Mouse (Mus musculus) midbrain, embryonic 15.5 days (tissue): ENCODE data around the gene Muc5b. TPM values are rescaled to one million over a fixed set of nuclear protein-coding genes. Genes with fewer than 3 reads are reported as not detected.
A peak's percentile ranks its signal among the peaks of the same experiment; 100 is the strongest.

Experiments
- ATAC-seq: fragments of 200-750 bp; cut with Nextera tagmentation; replicated peaks from 2 replicates; pipeline ENCODE4 v1.8.0; 2017; ENCODE audit warnings: moderate TSS enrichment
- H3K27ac ChIP-seq: fragments of 300-500 bp; sonication (generic); 2 replicates; pipeline ENCODE4 v1.5.1; 2015; ENCODE audit warnings: mild to moderate bottlenecking, inconsistent platforms
- H3K27me3 ChIP-seq: fragments of 300-500 bp; sonication (generic); replicated peaks from 2 replicates; pipeline ENCODE4 v1.6.1; 2015; ENCODE audit warnings: inconsistent platforms
- H3K36me3 ChIP-seq: fragments of 300-500 bp; sonication (generic); replicated peaks from 2 replicates; pipeline ENCODE4 v1.6.1; 2015; ENCODE audit warnings: inconsistent platforms
- H3K4me1 ChIP-seq: fragments of 300-500 bp; sonication (generic); 2 replicates; pipeline ENCODE4 v1.6.1; 2015; ENCODE audit warnings: inconsistent platforms
- H3K4me2 ChIP-seq: fragments of 300-500 bp; sonication (generic); 2 replicates; pipeline ENCODE4 v1.6.1; 2015; ENCODE audit warnings: inconsistent platforms, mild to moderate bottlenecking, moderate library complexity
- H3K4me3 ChIP-seq: fragments of 300-500 bp; sonication (generic); 2 replicates; pipeline ENCODE4 v1.5.1; 2015; ENCODE audit warnings: mild to moderate bottlenecking, inconsistent platforms
- H3K9ac ChIP-seq: fragments of 300-500 bp; sonication (generic); 2 replicates; pipeline ENCODE4 v1.6.1; 2015; ENCODE audit warnings: mild to moderate bottlenecking, inconsistent platforms
- H3K9me3 ChIP-seq: fragments of 300-500 bp; sonication (generic); 2 replicates; pipeline ENCODE4 v1.6.1; 2016; ENCODE audit warnings: inconsistent platforms
- WGBS: fragments of 180-500 bp; shearing (Covaris S2); methylation state at CpG from one replicate; pipeline ENCODE4 v1.1.7; 2015; ENCODE audit warnings: mixed read lengths; 5-methylcytosine and 5-hydroxymethylcytosine counted together
- polyA plus RNA-seq: library from polyadenylated mRNA; unstranded; fragments of >200 nt; fragmentation: Nextera tagmentation; extraction: Ambion mirVana; gene quantifications from 2 replicates; pipeline ENCODE4 v1.2.1, GENCODE M21; 2015

Gene Muc5b
- polyA plus RNA-seq, 1 experiment from 2014 or later: 0.04 TPM

- no peak overlapping the region for H3K9ac ChIP-seq
These were observed 2.9 kb upstream of the Muc5b start for GRCm38 (mm10) chr7:141835941-141836340.

GRCm38 (mm10) chr7:141836423-141836822 is 2.4 kb upstream of the Muc5b start:
- no peaks in the 10 kb centered on the region for H3K27me3 ChIP-seq
- H3K36me3 ChIP-seq: no peaks in the 10 kb centered on the region
- WGBS: 76% methylated on average over 8 of the region's 8 CpGs
- H3K9me3 ChIP-seq: no peaks in the 10 kb centered on the region
- no peaks in the 10 kb centered on the region for H3K4me1 ChIP-seq
- no peak overlapping the region for H3K27ac ChIP-seq
- H3K4me3 ChIP-seq: no peak overlapping the region
- no peak overlapping the region for H3K4me2 ChIP-seq
- no peak for ATAC-seq
- no peak overlapping the region for H3K9ac ChIP-seq

More at GRCm38 (mm10) chr7:141835941-141836340, 2.9 kb upstream of the Muc5b start:
- H3K27me3 ChIP-seq: no peaks in the 10 kb centered on the region
- no peak overlapping the region for H3K27ac ChIP-seq
- H3K9me3 ChIP-seq: no peaks in the 10 kb centered on the region
- no peaks in the 10 kb centered on the region for H3K36me3 ChIP-seq
- ATAC-seq: no peak
- 81% methylated on average over 7 of the region's 7 CpGs for WGBS
- H3K4me1 ChIP-seq: no peaks in the 10 kb centered on the region
- no peak overlapping the region for H3K4me2 ChIP-seq
- H3K4me3 ChIP-seq: no peak overlapping the region

GRCm38 (mm10) chr7:141840354-141840753 is 1.5 kb downstream of the Muc5b start:
- no peak for ATAC-seq
- H3K4me2 ChIP-seq: no peak overlapping the region
- H3K27ac ChIP-seq: no peak overlapping the region
- H3K4me1 ChIP-seq: no peaks in the 10 kb centered on the region
- no peak overlapping the region for H3K9ac ChIP-seq
- WGBS: 89% methylated on average over 10 of the region's 10 CpGs
- no peaks in the 10 kb centered on the region for H3K27me3 ChIP-seq
- H3K4me3 ChIP-seq: no peak overlapping the region
- H3K36me3 ChIP-seq: no peaks in the 10 kb centered on the region
- H3K9me3 ChIP-seq: no peaks in the 10 kb centered on the region

DNA sequence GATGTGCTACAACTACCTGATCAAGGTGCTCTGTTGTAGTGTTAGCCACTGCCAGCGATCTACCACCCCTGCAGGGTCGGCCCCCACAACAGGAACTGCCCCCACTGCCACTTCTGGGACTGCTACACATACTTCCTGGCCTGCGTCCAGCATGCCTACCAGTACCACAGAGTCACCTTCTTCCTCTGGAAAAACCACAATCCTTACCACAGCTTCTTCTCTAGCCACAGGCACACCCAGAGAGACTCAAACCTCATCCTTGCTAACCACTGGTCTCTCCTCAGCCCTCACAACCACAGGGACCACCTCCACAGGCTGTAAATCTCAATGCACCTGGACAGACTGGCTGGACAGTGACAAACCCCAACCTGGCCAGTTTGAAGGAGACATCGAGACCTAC is 22.2 kb downstream of the Muc5b start:
- Histone ChIP-seq H3K27ac (no peak overlapping the region), H3K9ac (no peak overlapping the region)
- ATAC-seq: no peak

GRCm38 (mm10) chr7:141869644-141870043 is 30.8 kb downstream of the Muc5b start:
- Histone ChIP-seq H3K9me3 (no peaks in the 10 kb centered on the region), H3K9ac (no peak overlapping the region), H3K4me2 (no peak overlapping the region), H3K4me3 (no peak overlapping the region), H3K27me3 (no peaks in the 10 kb centered on the region), H3K4me1 (no peaks in the 10 kb centered on the region), H3K36me3 (peaks cover 12% of the 10 kb centered on the region), H3K27ac (no peak overlapping the region)
- ATAC-seq: no peak
- 82% methylated on average over 5 of the region's 5 CpGs for WGBS

More for the DNA sequence above, 22.2 kb downstream of the Muc5b start:
- Histone ChIP-seq H3K27me3 (no peaks in the 10 kb centered on the region), H3K36me3 (no peaks in the 10 kb centered on the region), H3K4me2 (no peak overlapping the region), H3K4me3 (no peak overlapping the region), H3K9me3 (no peaks in the 10 kb centered on the region), H3K4me1 (no peaks in the 10 kb centered on the region)
- 88% methylated on average over 4 of the region's 4 CpGs for whole genome bisulfite sequencing

GRCm38 (mm10) chr7:141870553-141870952 is 31.7 kb downstream of the Muc5b start:
- Histone ChIP-seq H3K9me3 (no peaks in the 10 kb centered on the region), H3K36me3 (peaks cover 12% of the 10 kb centered on the region), H3K27ac (no peak overlapping the region), H3K9ac (no peak overlapping the region), H3K4me1 (no peaks in the 10 kb centered on the region), H3K4me3 (no peak overlapping the region), H3K27me3 (no peaks in the 10 kb centered on the region), H3K4me2 (no peak overlapping the region)
- WGBS: 88% methylated on average over 5 of the region's 5 CpGs
- ATAC-seq: no peak

DNA sequence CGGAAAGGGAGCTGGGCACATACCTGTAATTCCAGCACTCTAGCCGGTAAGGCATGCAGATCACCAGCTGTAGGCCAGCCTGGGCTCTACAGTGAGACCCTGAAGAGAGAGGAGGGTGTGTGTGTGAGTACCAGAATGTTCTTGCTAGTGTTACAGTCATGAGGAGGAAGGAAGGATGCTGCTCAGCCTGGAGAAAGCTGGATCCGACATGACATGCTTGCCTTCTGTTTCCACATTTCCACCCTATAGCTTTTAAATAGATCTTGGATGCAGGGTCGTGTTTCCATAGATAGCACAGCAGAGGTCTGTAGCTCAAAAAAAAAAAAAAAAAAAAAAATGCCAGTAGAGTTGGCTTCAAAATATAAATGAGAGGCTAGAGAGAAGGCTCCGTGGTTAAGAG is 36.0 kb downstream of the Muc5b start:
- H3K9me3 ChIP-seq: no peaks in the 10 kb centered on the region
- 92% methylated on average over 5 of the region's 5 CpGs for WGBS
- H3K4me2 ChIP-seq: no peak overlapping the region
- H3K4me3 ChIP-seq: no peak overlapping the region
- no peaks in the 10 kb centered on the region for H3K27me3 ChIP-seq
- H3K9ac ChIP-seq: no peak overlapping the region
- no peak overlapping the region for H3K27ac ChIP-seq
- H3K36me3 ChIP-seq: peaks cover 15% of the 10 kb centered on the region
- ATAC-seq: no peak
- H3K4me1 ChIP-seq: no peaks in the 10 kb centered on the region

GRCm38 (mm10) chr7:141878813-141879212 is 39.9 kb downstream of the Muc5b start:
- no peak for ATAC-seq
- Histone ChIP-seq H3K27me3 (no peaks in the 10 kb centered on the region), H3K27ac (no peak overlapping the region), H3K4me3 (no peak overlapping the region), H3K36me3 (peaks cover 26% of the 10 kb centered on the region), H3K9ac (no peak overlapping the region), H3K4me1 (no peaks in the 10 kb centered on the region), H3K9me3 (no peaks in the 10 kb centered on the region), H3K4me2 (no peak overlapping the region)
- 94% methylated on average over 2 of the region's 2 CpGs for WGBS

GRCm38 (mm10) chr7:141892151-141892550 is 53.3 kb downstream of the Muc5b start:
- Histone ChIP-seq H3K4me2 (no peak overlapping the region), H3K27ac (no peak overlapping the region), H3K27me3 (no peaks in the 10 kb centered on the region), H3K4me1 (0 out of 2 replicates have a peak, but pooled peaks cover 4% of the 10 kb centered on the region), H3K9ac (no peak overlapping the region), H3K4me3 (no peak overlapping the region), H3K36me3 (peaks cover 44% of the 10 kb centered on the region), H3K9me3 (no peaks in the 10 kb centered on the region)
- 94% methylated on average over 7 of the region's 7 CpGs for WGBS
- no peak for ATAC-seq

DNA sequence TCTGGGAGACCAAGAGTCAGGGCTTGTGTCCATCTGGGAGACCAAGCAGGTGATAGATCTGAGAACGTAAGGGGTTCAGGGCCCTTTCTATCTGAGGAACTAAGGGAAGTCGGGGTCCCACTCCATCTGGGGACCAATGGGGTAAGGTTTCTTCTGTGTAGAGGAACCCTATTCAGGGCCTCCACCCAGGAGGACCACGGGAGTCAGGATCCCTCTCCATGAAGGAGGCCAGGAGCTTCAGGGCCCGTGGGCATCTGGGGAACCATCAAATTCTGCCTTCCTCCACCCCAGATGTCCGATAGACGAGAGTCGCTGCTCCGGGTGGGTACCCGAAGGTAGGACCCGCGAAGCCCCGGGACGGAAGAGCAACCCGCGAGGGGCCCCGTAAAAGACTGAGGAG is 63.0 kb downstream of the Muc5b start:
- H3K36me3 ChIP-seq: no peaks in the 10 kb centered on the region
- WGBS: 0% methylated on average over 16 of the region's 16 CpGs

GRCm38 (mm10) chr7:141902269-141902729 is 63.4 kb downstream of the Muc5b start:
- peak overlapping the region; percentile 79 for H3K4me3 ChIP-seq
- peaks cover 36% of the 10 kb centered on the region for H3K4me1 ChIP-seq
- H3K27me3 ChIP-seq: peaks cover 5% of the 10 kb centered on the region
- under 1% methylated on average over 44 of the region's 44 CpGs for WGBS
- H3K4me2 ChIP-seq: peak overlapping the region; percentile 83
- H3K9me3 ChIP-seq: no peaks in the 10 kb centered on the region
- no peaks in the 10 kb centered on the region for H3K36me3 ChIP-seq
- ATAC-seq: peak; percentile 96
- peak overlapping the region; percentile 82 for H3K9ac ChIP-seq
- peak overlapping the region; percentile 85 for H3K27ac ChIP-seq

More for the DNA sequence above, 63.0 kb downstream of the Muc5b start:
- Histone ChIP-seq H3K9ac (peak overlapping the region; percentile 82), H3K4me2 (peak overlapping the region; percentile 83), H3K4me3 (peak overlapping the region; percentile 79), H3K27ac (peak overlapping the region; percentile 76), H3K9me3 (no peaks in the 10 kb centered on the region), H3K27me3 (peaks cover 5% of the 10 kb centered on the region), H3K4me1 (peaks cover 40% of the 10 kb centered on the region)
- peak; percentile 52 for ATAC-seq

DNA sequence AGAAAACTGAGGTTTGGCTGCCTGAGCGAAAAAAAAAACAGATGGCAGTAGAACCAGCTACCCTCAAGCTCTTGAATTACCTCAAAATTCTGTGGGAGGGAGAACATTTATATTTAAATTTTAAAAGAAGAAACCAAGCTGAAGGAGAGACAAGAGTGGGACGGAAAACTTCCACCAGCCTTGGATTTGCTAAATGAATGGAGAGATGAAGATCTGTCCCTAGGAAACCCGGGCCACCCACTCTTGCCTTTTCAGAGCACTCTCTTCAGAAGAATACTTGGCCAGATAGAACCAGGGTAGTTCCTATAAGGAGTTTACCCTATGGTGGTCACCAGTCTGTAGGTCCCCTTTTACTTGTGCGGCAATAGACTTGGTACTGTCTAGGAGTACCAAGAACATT is 63.9 kb downstream of the Muc5b start:
- H3K9me3 ChIP-seq: no peaks in the 10 kb centered on the region
- WGBS: 71% methylated on average over 4 of the region's 4 CpGs
- H3K36me3 ChIP-seq: no peaks in the 10 kb centered on the region
- H3K4me3 ChIP-seq: peak overlapping the region; percentile 79
- peaks cover 34% of the 10 kb centered on the region for H3K4me1 ChIP-seq
- peaks cover 5% of the 10 kb centered on the region for H3K27me3 ChIP-seq
- H3K9ac ChIP-seq: peak overlapping the region; percentile 55
- no peak for ATAC-seq
- H3K4me2 ChIP-seq: peak overlapping the region; percentile 61
- peak overlapping the region; percentile 85 for H3K27ac ChIP-seq

GRCm38 (mm10) chr7:141908591-141908990 is 69.7 kb downstream of the Muc5b start:
- no peak for ATAC-seq
- H3K27ac ChIP-seq: no peak overlapping the region
- 71% methylated on average over 6 of the region's 6 CpGs for WGBS

More at GRCm38 (mm10) chr7:141908591-141908990, 69.7 kb downstream of the Muc5b start:
- Histone ChIP-seq H3K4me1 (peaks cover 17% of the 10 kb centered on the region), H3K36me3 (no peaks in the 10 kb centered on the region), H3K9me3 (no peaks in the 10 kb centered on the region), H3K9ac (no peak overlapping the region), H3K27me3 (peaks cover 5% of the 10 kb centered on the region), H3K4me2 (no peak overlapping the region), H3K4me3 (no peak overlapping the region)
